Mouse (Mus musculus) hindbrain, embryonic 11.5 days (tissue): ENCODE data around the gene C1rl. TPM values are rescaled to one million over a fixed set of nuclear protein-coding genes. Genes with fewer than 3 reads are reported as not detected.
"Not testable (repeated sequence)": the region's sequence is repeated elsewhere in the genome, so short reads cannot be mapped to it uniquely, and the experiment has no call there.

Experiments used
- ATAC-seq: fragments of 200-750 bp; cut with Nextera tagmentation; 2 replicates; pipeline ENCODE4 v1.8.0; 2017; ENCODE audit warnings: mild to moderate bottlenecking, moderate TSS enrichment, moderate library complexity; ENCODE audit not compliant: low FRiP score
- DNase-seq: peaks from one replicate; pipeline ENCODE4 v3.0.0-alpha.2; 2015; ENCODE audit warnings: low spot score
- H3K27ac ChIP-seq: fragments of 300-500 bp; sonication (generic); 2 replicates; pipeline ENCODE4 v1.5.1; 2014; ENCODE audit warnings: mild to moderate bottlenecking, low read depth, low read length
- H3K27me3 ChIP-seq: fragments of 300-500 bp; sonication (generic); 2 replicates; pipeline ENCODE4 v1.6.1; 2014; ENCODE audit warnings: mild to moderate bottlenecking, low read length, moderate library complexity, mixed read lengths; ENCODE audit not compliant: control insufficient read depth, insufficient read depth
- H3K36me3 ChIP-seq: fragments of 300-500 bp; sonication (generic); 2 replicates; pipeline ENCODE4 v1.6.1; 2014; ENCODE audit warnings: mild to moderate bottlenecking, low read length, moderate library complexity, mixed read lengths; ENCODE audit not compliant: control insufficient read depth, insufficient read depth
- H3K4me1 ChIP-seq: fragments of 300-500 bp; sonication (generic); replicated peaks from 2 replicates; pipeline ENCODE4 v1.6.1; 2014; ENCODE audit warnings: low read length, mixed read lengths; ENCODE audit not compliant: control insufficient read depth, insufficient read depth
- H3K4me2 ChIP-seq: fragments of 300-500 bp; sonication (generic); replicated peaks from 2 replicates; pipeline ENCODE4 v1.6.1; 2014; ENCODE audit warnings: mild to moderate bottlenecking, low read depth, low read length
- H3K4me3 ChIP-seq: fragments of 300-500 bp; sonication (generic); 2 replicates; pipeline ENCODE4 v1.5.1; 2014; ENCODE audit warnings: low read depth, low read length
- H3K9ac ChIP-seq: fragments of 300-500 bp; sonication (generic); 2 replicates; pipeline ENCODE4 v1.6.1; 2014; ENCODE audit warnings: low read depth, low read length
- H3K9me3 ChIP-seq: fragments of 300-500 bp; sonication (generic); 2 replicates; pipeline ENCODE4 v1.6.1; 2016; ENCODE audit warnings: low read length; ENCODE audit not compliant: control insufficient read depth
- WGBS: fragments of 180-500 bp; shearing (Covaris S2); extraction: QIAGEN DNeasy Blood & Tissue Kit; methylation state at CpG from one replicate; pipeline ENCODE4 v1.1.7; 2014; 5-methylcytosine and 5-hydroxymethylcytosine counted together
- polyA plus RNA-seq: library from polyadenylated mRNA; unstranded; fragments of >200 nt; fragmentation: Nextera tagmentation; extraction: Ambion mirVana; gene quantifications from 2 replicates; pipeline ENCODE4 v1.2.1, GENCODE M21; 2014

The C1rl gene
- polyA plus RNA-seq, 1 experiment from 2014 or later: 0.11 TPM

DNA sequence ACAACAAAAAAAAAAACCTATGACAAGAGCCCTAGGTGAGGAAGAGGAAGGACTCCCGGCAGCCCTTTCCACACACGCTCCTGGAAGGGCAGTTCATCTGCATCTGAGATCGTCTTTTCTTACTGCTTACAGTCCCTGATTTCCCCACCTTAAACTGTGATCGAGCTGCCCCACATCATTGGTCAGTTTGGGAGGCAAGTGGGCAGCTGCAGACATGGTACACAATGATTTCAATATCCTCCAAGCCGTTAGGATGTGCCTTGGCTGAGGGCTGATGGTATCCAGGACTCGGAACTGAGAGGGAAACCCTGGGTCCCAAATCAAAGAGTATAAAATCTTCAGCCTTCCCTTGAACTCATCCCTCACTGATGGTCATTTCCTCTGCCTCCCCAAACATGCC lies 27.6 kb upstream of the C1rl start:
- no peak overlapping the region for H3K27ac ChIP-seq
- no peaks in the 10 kb centered on the region for H3K27me3 ChIP-seq
- H3K9me3 ChIP-seq: no peaks in the 10 kb centered on the region
- no peak for ATAC-seq
- no peaks in the 10 kb centered on the region; the same call in 1 of the 2 replicates for H3K4me1 ChIP-seq
- no peak for DNase-seq
- H3K36me3 ChIP-seq: no peaks in the 10 kb centered on the region
- WGBS: 40% methylated on average over 6 of the region's 6 CpGs
- peak overlapping the region; percentile 71 for H3K9ac ChIP-seq
- H3K4me3 ChIP-seq: peak overlapping the region; percentile 45
- peak overlapping the region; percentile 73 for H3K4me2 ChIP-seq

DNA sequence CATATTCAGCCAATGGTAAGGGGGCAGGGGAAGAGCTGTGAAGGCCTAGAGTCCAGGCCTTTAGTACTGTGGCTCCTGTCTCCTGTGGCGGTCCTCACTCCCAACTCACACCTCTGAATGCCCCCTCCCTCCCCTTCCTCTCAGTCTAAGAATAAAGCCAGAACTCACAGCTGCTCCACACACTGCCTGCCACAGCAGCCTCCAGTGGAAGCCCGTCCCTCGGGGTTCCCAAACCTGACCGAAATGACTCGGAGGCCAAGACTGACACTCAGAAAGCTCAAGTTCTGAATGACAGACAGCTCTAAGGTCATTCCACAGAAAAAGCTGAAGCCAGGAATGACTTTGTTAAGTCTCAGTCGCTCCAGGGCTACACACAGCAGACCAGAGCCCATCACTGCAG lies 27.2 kb upstream of the C1rl start:
- H3K36me3 ChIP-seq: no peaks in the 10 kb centered on the region
- DNase-seq (peak; percentile 11), ATAC-seq (no peak)
- H3K4me1 ChIP-seq: no peaks in the 10 kb centered on the region; the same call in 1 of the 2 replicates
- WGBS: 78% methylated on average over 6 of the region's 6 CpGs
- H3K4me3 ChIP-seq: no peak overlapping the region
- H3K4me2 ChIP-seq: no peak overlapping the region; the same call in 1 of the 2 replicates
- no peak overlapping the region for H3K9ac ChIP-seq
- H3K9me3 ChIP-seq: no peaks in the 10 kb centered on the region
- no peaks in the 10 kb centered on the region for H3K27me3 ChIP-seq
- H3K27ac ChIP-seq: no peak overlapping the region

DNA sequence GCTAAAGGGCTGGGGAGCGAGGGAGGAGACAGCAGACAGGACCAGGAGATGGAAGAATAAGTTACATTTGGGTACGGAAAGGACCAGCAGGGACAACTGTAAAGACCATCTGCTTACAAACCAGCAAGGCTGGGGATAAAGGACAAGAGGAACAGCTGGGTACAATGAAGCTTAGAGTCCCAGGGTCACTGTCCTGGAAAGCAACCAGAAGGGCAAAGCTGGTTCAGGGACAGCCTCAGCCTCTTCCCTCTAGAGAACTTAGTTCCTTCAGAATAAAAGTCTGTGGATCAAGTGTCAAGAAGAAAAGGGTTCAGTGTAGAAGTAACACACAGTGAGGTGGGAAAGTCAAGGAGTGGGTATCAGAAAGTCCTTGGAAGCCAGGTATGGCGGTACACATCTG lies 21.8 kb upstream of the C1rl start:
- H3K27ac ChIP-seq: no peak overlapping the region
- 87% methylated on average over 3 of the region's 3 CpGs for WGBS
- no peaks in the 10 kb centered on the region for H3K4me1 ChIP-seq
- H3K36me3 ChIP-seq: no peaks in the 10 kb centered on the region
- DNase-seq (no peak), ATAC-seq (no peak)
- no peak overlapping the region for H3K9ac ChIP-seq
- H3K4me2 ChIP-seq: no peak overlapping the region
- H3K4me3 ChIP-seq: no peak overlapping the region
- H3K27me3 ChIP-seq: no peaks in the 10 kb centered on the region
- no peaks in the 10 kb centered on the region for H3K9me3 ChIP-seq

DNA sequence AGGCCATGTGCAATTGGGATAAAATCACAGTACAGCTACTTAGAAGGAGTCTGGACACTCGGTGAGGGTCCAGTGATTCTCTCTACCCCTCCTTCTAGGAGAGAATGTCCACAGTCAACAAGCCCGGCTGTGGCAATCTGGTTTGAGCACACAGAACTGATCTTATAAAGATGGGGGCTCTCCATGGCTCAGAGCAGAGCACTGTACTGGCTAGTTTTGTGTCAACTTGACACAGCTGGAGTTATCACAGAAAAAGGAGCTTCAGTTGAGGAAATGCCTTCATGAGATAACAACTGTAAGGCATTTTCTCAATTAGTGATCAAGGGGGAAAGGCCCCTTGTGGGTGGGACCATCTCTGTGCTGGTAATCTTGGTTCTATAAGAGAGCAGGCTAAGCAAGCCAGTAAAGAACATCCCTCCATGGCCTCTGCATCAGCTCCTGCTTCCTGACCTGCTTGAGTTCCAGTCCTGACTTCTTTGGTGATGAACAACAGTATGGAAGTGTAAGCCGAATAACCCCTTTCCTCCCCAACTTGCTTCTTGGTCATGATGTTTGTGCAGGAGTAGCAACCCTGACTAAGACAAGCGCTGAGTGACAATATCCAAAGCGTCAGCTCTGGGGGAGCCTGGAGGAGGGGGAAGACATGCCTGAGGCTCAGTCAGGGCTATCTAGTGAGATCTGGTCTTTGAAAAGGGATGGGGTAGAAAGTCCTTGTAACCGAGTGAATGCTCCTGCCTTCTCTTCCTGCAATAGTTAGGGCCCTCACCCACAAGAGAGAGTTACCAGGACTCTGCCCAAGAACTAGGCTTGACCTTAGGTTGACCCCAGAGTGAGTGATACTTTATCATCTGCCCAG lies 20.9 kb upstream of the C1rl start:
- not testable (repeated sequence) for ATAC-seq, H3K9ac ChIP-seq, H3K36me3 ChIP-seq, DNase-seq, H3K4me2 ChIP-seq, H3K27me3 ChIP-seq, H3K27ac ChIP-seq, H3K4me3 ChIP-seq, H3K4me1 ChIP-seq, H3K9me3 ChIP-seq
- WGBS: 88% methylated on average over 6 of the region's 6 CpGs

DNA sequence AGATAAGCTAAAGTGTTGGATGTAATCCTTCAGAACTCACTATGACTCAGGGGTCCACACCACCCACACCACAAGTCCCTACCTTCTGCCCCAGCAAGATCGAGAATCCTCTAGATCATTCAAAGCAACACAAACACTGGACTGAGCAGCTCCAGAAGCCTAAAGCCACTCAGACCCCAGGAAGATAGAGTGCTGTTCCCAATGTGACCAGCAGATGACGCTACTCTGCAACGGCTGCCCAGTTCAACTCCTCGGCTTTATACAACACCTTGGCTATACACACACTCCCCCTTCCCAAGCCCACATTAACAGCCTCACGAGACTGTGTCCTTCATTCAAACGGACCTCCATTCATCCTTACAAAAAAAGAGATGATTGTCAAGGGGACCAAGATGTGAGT lies 20.1 kb upstream of the C1rl start:
- ATAC-seq: no peak
- Histone ChIP-seq H3K27me3 (no peaks in the 10 kb centered on the region), H3K36me3 (no peaks in the 10 kb centered on the region), H3K27ac (no peak overlapping the region), H3K4me2 (no peak overlapping the region), H3K9me3 (no peaks in the 10 kb centered on the region), H3K4me1 (no peaks in the 10 kb centered on the region), H3K4me3 (no peak overlapping the region), H3K9ac (no peak overlapping the region)
- 32% methylated on average over 6 of the region's 6 CpGs for WGBS
- no peak for DNase-seq

DNA sequence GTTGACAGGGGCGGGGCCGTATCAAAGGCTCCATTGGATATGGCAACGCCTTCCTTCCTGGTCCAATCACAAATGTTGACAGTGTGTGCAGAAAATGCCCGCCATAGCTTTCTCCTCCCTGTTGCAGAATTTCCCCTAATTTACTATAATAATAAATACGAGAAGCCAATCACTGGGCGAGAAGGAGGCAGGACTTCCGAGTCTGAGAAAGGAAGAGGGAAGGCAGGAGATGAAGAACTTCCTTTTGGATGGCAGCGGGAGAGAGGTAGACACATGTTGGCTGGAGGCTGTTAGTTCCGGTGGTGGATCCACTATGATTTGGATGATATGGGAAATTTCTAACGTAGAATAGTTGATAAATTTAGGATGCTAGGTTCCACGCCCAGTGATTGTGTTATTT lies 18.3 kb upstream of the C1rl start:
- Histone ChIP-seq H3K4me2 (no peak overlapping the region), H3K4me1 (no peaks in the 10 kb centered on the region), H3K27me3 (no peaks in the 10 kb centered on the region), H3K9me3 (no peaks in the 10 kb centered on the region), H3K9ac (no peak overlapping the region), H3K4me3 (no peak overlapping the region), H3K36me3 (no peaks in the 10 kb centered on the region), H3K27ac (no peak overlapping the region)
- DNase-seq (no peak), ATAC-seq (no peak)
- WGBS: 83% methylated on average over 11 of the region's 11 CpGs

DNA sequence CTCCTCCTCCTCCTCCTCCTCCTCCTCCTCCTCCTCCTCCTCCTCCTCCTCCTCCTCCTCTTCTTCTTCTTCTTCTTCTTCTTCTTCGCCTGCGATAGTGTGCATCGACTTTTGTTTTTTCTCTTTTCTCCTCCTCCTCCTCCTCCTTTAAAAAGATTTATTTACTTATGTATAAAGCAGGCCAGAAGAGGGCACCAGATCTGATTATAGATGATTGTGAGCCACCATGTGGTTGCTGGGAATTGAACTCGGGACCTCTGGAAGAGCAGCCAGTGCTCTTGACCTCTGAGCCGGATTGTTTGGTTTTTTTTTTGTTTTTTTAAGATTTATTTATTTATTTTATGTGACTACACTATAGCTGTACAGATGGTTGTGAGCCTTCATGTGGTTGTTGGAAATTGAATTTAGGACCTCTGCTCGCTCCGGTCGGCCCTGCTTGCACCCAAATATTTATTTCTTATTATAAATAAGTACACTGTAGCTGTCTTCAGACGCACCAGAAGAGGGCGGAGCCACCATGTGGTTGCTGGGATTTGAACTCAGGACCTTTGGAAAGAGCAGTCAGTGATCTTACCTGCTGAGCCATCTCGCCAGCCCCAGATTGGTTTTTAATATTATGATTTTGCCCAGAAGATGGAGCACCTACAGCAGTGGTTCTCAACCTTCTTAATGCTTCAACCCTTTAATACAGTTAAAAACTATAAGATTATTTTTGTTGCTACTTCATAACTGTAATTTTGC lies 17.4 kb upstream of the C1rl start:
- not testable (repeated sequence) for H3K27me3 ChIP-seq, H3K27ac ChIP-seq, ATAC-seq, H3K4me3 ChIP-seq, DNase-seq, H3K9ac ChIP-seq, H3K9me3 ChIP-seq, H3K36me3 ChIP-seq, H3K4me2 ChIP-seq, H3K4me1 ChIP-seq
- 88% methylated on average over 8 of the region's 11 CpGs for WGBS

DNA sequence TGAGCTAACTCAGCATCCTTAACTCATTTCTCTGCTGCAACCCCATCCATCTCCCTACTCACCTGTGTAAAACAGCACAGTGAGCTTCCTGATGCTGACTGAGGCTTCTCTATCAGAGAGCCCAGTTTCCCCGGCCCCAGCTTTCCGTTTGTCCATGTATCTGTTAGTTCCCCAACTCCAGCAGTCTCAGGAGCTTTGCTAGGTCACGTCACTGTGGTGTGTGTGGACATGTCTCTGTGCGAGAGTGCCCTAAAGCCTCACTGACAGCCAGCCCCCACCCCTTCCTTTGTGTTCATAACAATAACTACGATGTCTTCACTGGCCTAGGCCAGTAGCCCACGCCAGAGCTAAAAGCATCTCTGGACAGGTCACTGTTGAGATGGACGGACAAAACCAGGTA lies 16.7 kb upstream of the C1rl start:
- Histone ChIP-seq H3K4me2 (no peak overlapping the region), H3K4me1 (no peaks in the 10 kb centered on the region), H3K27me3 (no peaks in the 10 kb centered on the region), H3K4me3 (no peak overlapping the region), H3K9ac (no peak overlapping the region), H3K36me3 (no peaks in the 10 kb centered on the region), H3K9me3 (no peaks in the 10 kb centered on the region), H3K27ac (no peak overlapping the region)
- DNase-seq (no peak), ATAC-seq (no peak)
- WGBS: 76% methylated on average over 7 of the region's 7 CpGs

DNA sequence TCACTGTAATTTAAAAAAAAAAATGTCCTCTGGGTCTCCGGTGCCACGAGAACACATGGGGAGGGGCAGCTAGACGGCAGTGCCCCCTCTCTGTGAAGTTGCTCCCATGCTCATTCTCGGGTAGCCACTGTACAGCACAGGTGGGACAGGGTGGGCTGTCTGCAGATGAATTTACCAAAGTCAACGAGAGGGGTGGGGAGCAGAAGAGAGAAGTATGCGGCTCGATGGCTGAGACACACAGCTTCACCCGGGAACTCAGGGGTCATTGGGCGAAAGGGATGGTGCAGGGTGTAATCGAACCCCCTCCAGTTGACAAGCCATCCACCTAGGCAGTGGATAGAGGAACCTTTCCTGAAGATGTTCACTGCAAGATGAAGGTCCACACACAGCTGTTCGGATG lies 16.1 kb upstream of the C1rl start:
- DNase-seq (no peak), ATAC-seq (no peak)
- Histone ChIP-seq H3K4me2 (no peak overlapping the region), H3K9me3 (no peaks in the 10 kb centered on the region), H3K4me1 (no peaks in the 10 kb centered on the region), H3K4me3 (no peak overlapping the region), H3K27ac (no peak overlapping the region), H3K27me3 (no peaks in the 10 kb centered on the region), H3K9ac (no peak overlapping the region), H3K36me3 (no peaks in the 10 kb centered on the region)
- WGBS: 85% methylated on average over 11 of the region's 11 CpGs
